Mouse (Mus musculus) lung, adult 2 months (tissue): ENCODE data around the gene Crot. TPM values are rescaled to one million over a fixed set of nuclear protein-coding genes. Genes with fewer than 3 reads are reported as not detected.
A peak's percentile ranks its signal among the peaks of the same experiment; 100 is the strongest.

Experiments
- DNase-seq: peaks from one replicate; pipeline ENCODE4 v3.0.0; 2022
- H3K4me1 ChIP-seq: fragments of 200-500 bp; 2 replicates; pipeline ENCODE4 v1.6.1; 2011; ENCODE audit warnings: low read length; ENCODE audit not compliant: control insufficient read depth, insufficient read depth
- H3K4me3 ChIP-seq: fragments of 200-500 bp; replicated peaks from 2 replicates; pipeline ENCODE3; 2011; ENCODE audit warnings: low read depth, mild to moderate bottlenecking, control low read depth, low read length; ENCODE audit errors: extremely low read depth
- CTCF ChIP-seq: fragments of 200-500 bp; IDR thresholded peaks from 2 replicates; pipeline ENCODE4 v1.5.1; 2011; ENCODE audit warnings: mild to moderate bottlenecking, low read length, control low read depth; ENCODE audit not compliant: insufficient read depth
- POLR2A ChIP-seq: fragments of 200-500 bp; IDR thresholded peaks from 2 replicates; pipeline ENCODE4 v1.6.1; 2011; ENCODE audit warnings: low read depth, mild to moderate bottlenecking, control low read depth, low read length, borderline replicate concordance; ENCODE audit errors: extremely low read depth
- WGBS: fragments of 180-500 bp; shearing (Covaris S2); methylation state at CpG from one replicate; pipeline ENCODE4 v1.1.7; 2018; 5-methylcytosine and 5-hydroxymethylcytosine counted together
- polyA plus RNA-seq: library from polyadenylated mRNA; depleted of rRNA; stranded (reverse); fragments of >200 nt; gene quantifications from 2 replicates; pipeline ENCODE4 v1.2.3, GENCODE M21; 2012

Gene Crot
- polyA plus RNA-seq, 1 experiment = 8.6 TPM

DNA sequence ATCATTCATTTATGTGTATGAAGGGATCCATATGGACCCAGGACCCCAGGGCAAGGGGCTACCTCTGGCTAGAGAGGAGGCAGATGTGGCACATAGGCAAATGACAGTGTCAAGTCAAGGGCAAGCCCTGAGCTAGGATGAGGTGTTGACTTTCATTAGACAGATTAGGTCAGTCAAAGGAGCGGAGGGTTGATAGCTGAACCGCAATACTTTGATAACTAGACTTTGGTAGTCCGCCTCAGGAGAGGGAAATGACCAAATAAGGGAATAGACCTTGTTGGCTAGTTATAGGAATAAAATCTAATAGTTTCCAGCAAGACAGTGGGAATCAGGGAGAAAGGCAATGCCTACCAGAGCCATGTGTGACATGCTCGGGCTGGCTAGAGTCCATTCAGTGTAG, 2.0 kb upstream of the Crot start:
- H3K4me1 ChIP-seq = peaks cover 4% of the 10 kb centered on the region; the same call in 1 of the 2 replicates
- DNase-seq = no peak
- WGBS = 79% methylated on average over 4 of the region's 4 CpGs

DNA sequence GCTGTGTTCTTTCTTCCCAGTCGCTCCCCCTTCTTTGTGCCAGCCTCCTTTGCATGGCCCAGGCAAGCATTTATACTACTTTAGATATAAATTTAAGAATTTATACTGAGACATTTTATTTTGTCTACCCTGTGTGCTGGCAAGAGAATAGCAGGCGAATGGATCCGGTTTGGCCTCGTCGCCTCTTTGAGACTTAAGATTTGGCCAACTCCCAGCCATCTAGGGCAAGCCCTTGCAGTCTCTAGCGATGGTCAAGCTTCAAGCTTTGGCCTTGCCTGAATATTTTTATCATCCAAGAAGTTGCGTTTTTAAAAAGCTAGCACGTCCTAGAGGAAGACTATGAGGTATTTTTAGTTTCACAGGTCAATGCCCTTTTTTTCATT, 380 bp upstream of the Crot start:
- peaks cover 4% of the 10 kb centered on the region; the same call in 1 of the 2 replicates for H3K4me1 ChIP-seq
- no peak for DNase-seq
- 5% methylated on average over 8 of the region's 8 CpGs for WGBS
- TF ChIP-seq POLR2A = no peak
- TF ChIP-seq CTCF = no peak
- peak overlapping the region; percentile 86 for H3K4me3 ChIP-seq

More for the DNA sequence above, 2.0 kb upstream of the Crot start:
- no peak for TF ChIP-seq POLR2A
- TF ChIP-seq CTCF = no peak
- no peak overlapping the region for H3K4me3 ChIP-seq

DNA sequence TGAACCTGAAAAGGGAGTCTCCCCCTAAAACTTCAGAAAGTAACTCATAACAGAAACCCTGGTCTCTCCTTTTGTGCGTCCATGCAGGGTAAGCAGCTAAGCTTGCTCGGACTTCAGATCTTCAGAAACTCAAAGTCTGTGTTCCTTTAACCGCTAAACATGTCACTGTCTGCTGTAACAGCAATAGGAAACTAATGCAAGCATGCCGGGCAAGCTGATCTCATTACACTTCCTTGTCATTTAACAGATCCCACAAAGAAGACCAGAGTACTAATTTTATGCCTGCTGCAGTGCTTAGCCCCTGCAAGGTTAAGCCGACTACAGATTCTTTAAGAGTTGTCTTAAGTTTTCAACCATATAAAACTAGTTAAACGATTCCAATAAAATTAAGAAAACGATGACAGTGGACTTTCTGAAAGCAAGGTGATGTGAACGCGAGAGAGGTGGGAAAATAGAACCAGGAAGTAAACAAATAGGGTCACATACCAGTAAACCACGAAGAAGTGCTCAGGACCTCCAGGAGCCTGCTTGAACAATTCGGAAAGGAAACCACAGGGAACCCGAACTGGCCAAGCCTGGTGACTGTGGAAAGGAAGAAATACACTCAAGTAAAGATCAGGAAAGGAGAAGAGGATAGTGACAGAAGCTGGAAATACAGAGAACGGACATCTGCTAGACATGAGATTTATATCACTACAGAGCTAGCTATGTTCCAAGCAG, 998 bp downstream of the Crot start:
- WGBS = 6% methylated on average over 13 of the region's 13 CpGs
- H3K4me3 ChIP-seq = peak overlapping the region; percentile 86
- no peak for TF ChIP-seq CTCF
- no peak for TF ChIP-seq POLR2A
- no peak for DNase-seq
- H3K4me1 ChIP-seq = peaks cover 4% of the 10 kb centered on the region; the same call in 1 of the 2 replicates

DNA sequence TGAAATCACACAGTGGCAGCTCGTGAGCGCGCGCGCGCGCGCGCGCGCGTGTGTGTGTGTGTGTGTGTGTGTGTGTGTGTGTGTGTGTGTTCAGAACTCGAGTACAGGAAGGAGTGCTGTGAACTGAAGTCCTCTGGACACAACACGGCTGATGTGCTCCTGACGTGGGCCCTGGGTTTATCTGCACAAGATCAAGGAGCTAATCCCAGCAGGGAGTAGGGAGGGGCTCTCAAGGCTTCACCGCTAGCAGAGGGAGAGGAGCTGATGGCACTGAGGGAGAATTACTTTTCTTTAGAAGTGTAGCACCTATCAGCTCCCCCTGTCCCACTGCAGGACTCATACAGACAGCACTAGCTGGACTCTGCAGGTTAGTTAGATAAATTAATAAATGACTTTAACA, 5.5 kb downstream of the Crot start:
- Histone ChIP-seq H3K4me1 (peaks cover 4% of the 10 kb centered on the region; the same call in 1 of the 2 replicates), H3K4me3 (no peak overlapping the region)
- WGBS = 92% methylated on average over 16 of the region's 16 CpGs
- TF ChIP-seq POLR2A = no peak
- no peak for TF ChIP-seq CTCF
- no peak for DNase-seq

DNA sequence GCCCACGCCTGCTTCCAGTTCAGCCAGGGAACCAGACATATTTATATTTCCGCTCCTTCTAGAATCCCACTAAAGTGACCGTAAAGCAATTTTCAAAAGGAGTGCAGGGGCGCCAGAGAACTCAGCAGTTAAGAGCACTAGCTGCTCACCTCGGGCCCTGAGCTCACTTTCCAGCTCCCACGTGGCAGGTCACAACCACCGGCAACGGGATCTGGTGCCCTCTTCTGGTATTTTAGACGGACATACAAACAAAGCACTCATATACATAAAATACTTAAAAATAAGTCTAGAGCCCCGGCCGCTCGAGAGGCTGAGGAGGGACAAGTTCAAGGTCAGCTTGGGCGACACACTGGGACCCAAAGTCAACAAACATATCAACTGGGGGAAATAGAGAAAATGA, 6.6 kb downstream of the Crot start:
- TF ChIP-seq POLR2A = no peak
- no peak for TF ChIP-seq CTCF
- H3K4me3 ChIP-seq = no peak overlapping the region

DNA sequence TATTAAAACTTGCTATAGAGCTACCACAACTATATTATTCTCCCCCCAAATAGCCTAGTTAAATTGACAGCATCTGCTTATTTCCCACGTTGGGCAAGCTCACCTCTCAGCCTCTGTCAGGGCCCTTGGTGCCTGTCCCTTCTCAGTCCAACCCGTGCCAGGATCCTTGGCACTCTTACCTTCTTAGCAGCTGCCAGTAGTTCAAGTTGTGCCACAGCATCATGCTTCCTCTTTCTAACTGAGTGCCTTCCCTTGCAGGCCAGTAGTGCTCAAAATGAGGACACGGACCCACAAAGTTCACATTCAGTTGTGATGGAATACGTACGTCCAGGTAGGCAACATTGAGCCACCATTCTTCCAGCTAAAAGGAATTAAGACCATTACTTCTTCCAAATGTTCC, 9.2 kb downstream of the Crot start:
- H3K4me1 ChIP-seq = no peaks in the 10 kb centered on the region
- TF ChIP-seq POLR2A (no peak), CTCF (no peak)
- DNase-seq = no peak
- no peak overlapping the region for H3K4me3 ChIP-seq
- WGBS = 93% methylated on average over 5 of the region's 5 CpGs

More for the DNA sequence above, 6.6 kb downstream of the Crot start:
- H3K4me1 ChIP-seq = no peaks in the 10 kb centered on the region
- no peak for DNase-seq
- WGBS = 87% methylated on average over 13 of the region's 13 CpGs

DNA sequence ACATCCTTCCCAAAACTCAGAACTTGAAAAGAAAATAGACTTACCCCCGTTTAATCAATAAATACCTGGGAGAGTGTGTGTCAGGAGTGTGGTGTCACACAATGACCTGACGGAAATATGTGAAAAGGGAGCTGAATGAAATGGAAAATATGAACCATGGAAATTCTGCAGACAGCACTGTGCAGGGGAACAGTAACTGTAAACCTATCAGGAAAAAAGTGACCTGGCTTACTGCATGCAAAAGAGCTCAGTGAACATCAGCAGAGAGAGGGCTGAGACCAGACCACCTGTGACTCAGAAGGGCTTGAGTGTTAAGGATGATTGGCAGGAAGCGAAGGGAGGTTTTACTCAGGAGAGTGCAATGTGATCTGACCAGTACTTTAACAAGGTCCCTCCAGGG, 11.7 kb downstream of the Crot start:
- TF ChIP-seq POLR2A (no peak), CTCF (no peak)
- H3K4me1 ChIP-seq = no peaks in the 10 kb centered on the region
- DNase-seq = no peak
- 87% methylated on average over 3 of the region's 3 CpGs for WGBS
- no peak overlapping the region for H3K4me3 ChIP-seq

DNA sequence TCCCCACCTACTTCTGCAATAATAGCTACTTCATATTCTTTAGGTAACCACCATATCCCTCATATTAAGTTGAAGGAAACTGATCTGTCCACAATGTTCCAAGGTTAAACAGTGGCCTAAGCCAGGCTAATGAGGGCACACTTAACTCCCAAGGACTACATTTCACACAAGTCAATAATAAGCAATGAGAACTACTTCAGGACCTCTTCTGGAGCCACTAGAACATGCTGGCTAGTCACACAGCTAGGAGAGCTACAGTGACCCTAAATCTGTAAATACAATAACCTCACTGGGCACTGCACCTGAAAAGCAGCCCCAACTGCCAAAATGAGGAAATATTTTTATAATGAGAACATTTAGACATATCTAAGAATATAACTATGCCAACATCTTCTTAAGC, 22.4 kb downstream of the Crot start:
- TF ChIP-seq POLR2A = no peak
- no peak for TF ChIP-seq CTCF
- no peaks in the 10 kb centered on the region for H3K4me1 ChIP-seq
- DNase-seq = no peak
- H3K4me3 ChIP-seq = no peak overlapping the region

DNA sequence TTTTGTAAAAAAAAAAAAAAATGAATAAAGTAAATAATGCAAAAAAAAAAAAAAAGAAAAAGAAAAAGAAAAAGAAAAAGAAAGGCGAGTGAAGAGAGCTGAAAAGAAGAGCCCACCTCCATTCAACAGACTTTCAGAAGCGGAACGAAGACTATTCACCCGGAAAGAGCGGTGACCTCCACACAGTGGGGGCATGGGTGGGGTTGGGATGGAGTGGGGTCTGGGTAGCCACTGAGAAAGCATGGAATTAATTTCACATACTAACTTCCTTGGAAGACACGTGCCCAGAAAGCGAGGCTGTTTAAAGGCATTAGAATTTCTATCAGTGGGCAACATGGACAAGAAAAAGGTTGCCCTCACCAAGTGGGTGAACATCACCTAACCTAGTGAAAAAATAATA, 24.8 kb downstream of the Crot start:
- DNase-seq = no peak
- TF ChIP-seq CTCF (no peak), POLR2A (no peak)
- no peak overlapping the region for H3K4me3 ChIP-seq
- WGBS = 96% methylated on average over 7 of the region's 7 CpGs
- H3K4me1 ChIP-seq = no peaks in the 10 kb centered on the region

DNA sequence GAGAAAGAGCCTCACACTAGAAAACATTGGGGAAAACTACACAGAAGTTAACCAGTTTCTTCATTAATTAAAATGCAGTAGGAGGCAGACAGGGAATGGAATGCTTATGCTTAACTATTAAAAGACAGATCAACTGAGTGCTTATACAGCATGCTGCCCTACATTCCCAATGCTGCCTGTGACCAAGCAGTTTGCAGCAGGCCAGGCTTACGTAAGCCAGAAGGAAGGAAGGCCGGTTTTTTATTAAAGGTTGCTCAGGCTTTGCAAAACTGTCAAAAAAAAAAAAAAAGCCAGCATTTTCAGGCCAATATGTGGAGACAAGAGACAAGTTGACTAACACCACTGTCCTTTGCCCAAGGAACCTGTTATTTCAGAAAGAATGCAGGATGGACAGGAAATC, 26.4 kb downstream of the Crot start:
- no peak for DNase-seq
- WGBS = 93% methylated on average over 2 of the region's 2 CpGs
- no peak for TF ChIP-seq CTCF
- no peak for TF ChIP-seq POLR2A
- Histone ChIP-seq H3K4me1 (no peaks in the 10 kb centered on the region), H3K4me3 (no peak overlapping the region)
